17 mouse cellular contexts compared by ENCODE assay signal in the genomic region with DNA sequence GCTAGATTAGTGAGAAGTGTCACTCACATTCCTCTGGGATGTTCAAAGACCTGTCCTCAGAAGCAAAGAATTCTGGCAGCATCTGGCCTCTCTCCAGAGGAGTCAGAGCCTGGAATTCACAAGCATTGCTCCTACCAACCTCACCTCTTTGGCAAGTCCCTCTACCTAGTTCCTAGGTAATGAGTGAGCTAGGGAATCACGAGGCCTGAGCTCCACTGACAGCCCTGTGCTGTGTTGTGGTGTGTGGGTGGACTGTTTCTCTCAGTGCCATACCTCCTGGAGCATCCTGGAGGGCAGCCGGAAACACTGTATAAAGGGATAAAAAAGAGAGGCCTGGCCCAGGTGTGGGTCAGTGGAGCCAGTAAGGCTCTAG. TPM values are rescaled to one million over a fixed set of nuclear protein-coding genes. Genes with fewer than 3 reads are reported as not detected.
DNase-seq lines count a peak whose midpoint lies in the region; ATAC-seq and TF ChIP-seq lines count a peak whose summit lies in the region.
"Had no signal": no experiment of that assay in that cellular context is flagged by ENCODE, and none has a peak within 500 bp of the region (broad histone marks: within the 10 kb centered on the region; RNA-seq: fewer than 3 reads in every experiment).

No protein-coding gene starts in this region.

- ATAC-seq in frontal cortex, adult (ENCODE audit: low TSS enrichment) = peak; percentile 62
- ATAC-seq in liver, embryonic 16.5 days (ENCODE audit: low read depth) = no peak
- ATAC-seq: forebrain, embryonic 13.5 days; midbrain, embryonic 15.5 days had no signal

- WGBS in liver, embryonic 16.5 days (ENCODE audit: insufficient replicate concordance) = 72% methylated on average over 2 of the region's 2 CpGs

- no peaks in the 10 kb centered on the region for H3K36me3 ChIP-seq in liver, embryonic 16.5 days (ENCODE audit: control insufficient read depth, insufficient read depth)
- H3K36me3 ChIP-seq: heart, embryonic 15.5 days; hindbrain, embryonic 12.5 days; midbrain, embryonic 15.5 days; neural tube, embryonic 13.5 days had no signal

- no peak for DNase-seq in frontal cortex, postnatal 14 days (ENCODE audit: low spot score in 2 of 2)
- no peak for DNase-seq in left cerebral cortex, adult 2 months (ENCODE audit: extremely low spot score in 1 of 2, low spot score in 2 of 2)
- no peak for DNase-seq in left cerebral cortex, postnatal 10 days (ENCODE audit: extremely low spot score in 1 of 2, low spot score in 2 of 2)
- DNase-seq in kidney, postnatal 14 days = peak; percentile 60
- DNase-seq in c-Kit-positive CD71-positive TER-119-positive erythroid progenitor cells, embryonic 14.5 days (ENCODE audit: low spot score) = no peak
- DNase-seq: adrenal gland, adult 2 months; left cerebral cortex, postnatal 4 days; thymus, adult 18-20 months had no signal

- H3K9me3 ChIP-seq in liver, embryonic 16.5 days (replicated peaks; ENCODE audit: control insufficient read depth, low read length) = no peaks in the 10 kb centered on the region
- H3K9me3 ChIP-seq: forebrain, embryonic 13.5 days; G1E; heart, embryonic 15.5 days; hindbrain, embryonic 12.5 days; midbrain, embryonic 15.5 days; neural tube, embryonic 13.5 days had no signal

- H3K4me2 ChIP-seq in liver, embryonic 16.5 days (ENCODE audit: low read depth, low read length) = no peak overlapping the region
- H3K4me2 ChIP-seq: forebrain, embryonic 13.5 days; heart, embryonic 15.5 days; hindbrain, embryonic 12.5 days; lung, embryonic 14.5 days; midbrain, embryonic 15.5 days; neural tube, embryonic 13.5 days had no signal

- H3K9ac ChIP-seq in liver, embryonic 16.5 days (ENCODE audit: low read depth, low read length) = no peak overlapping the region
- H3K9ac ChIP-seq: forebrain, embryonic 13.5 days; heart, embryonic 15.5 days; hindbrain, embryonic 12.5 days; lung, embryonic 14.5 days; midbrain, embryonic 15.5 days; neural tube, embryonic 13.5 days had no signal

- H3K27ac ChIP-seq in left cerebral cortex, adult 2 months = peak overlapping the region; percentile 63
- peak overlapping the region; percentile 35 for H3K27ac ChIP-seq in liver, embryonic 16.5 days (ENCODE audit: low read length)
- H3K27ac ChIP-seq: forebrain, embryonic 13.5 days; heart, embryonic 15.5 days; hindbrain, embryonic 12.5 days; midbrain, embryonic 15.5 days; neural tube, embryonic 13.5 days had no signal

- H3K4me1 ChIP-seq in liver, embryonic 16.5 days (ENCODE audit: control insufficient read depth, low read depth, low read length) = peaks cover 38% of the 10 kb centered on the region

- no peaks in the 10 kb centered on the region for H3K27me3 ChIP-seq in liver, embryonic 16.5 days (ENCODE audit: control insufficient read depth, insufficient read depth, low read depth, low read length)
- H3K27me3 ChIP-seq: forebrain, embryonic 13.5 days; heart, embryonic 15.5 days; hindbrain, embryonic 12.5 days; midbrain, embryonic 15.5 days; neural tube, embryonic 13.5 days had no signal

- no peak overlapping the region for H3K4me3 ChIP-seq in left cerebral cortex, adult 2 months
- no peak overlapping the region for H3K4me3 ChIP-seq in liver, embryonic 16.5 days (ENCODE audit: low read depth, low read length)
- H3K4me3 ChIP-seq: forebrain, embryonic 13.5 days; heart, embryonic 15.5 days; hindbrain, embryonic 12.5 days; midbrain, embryonic 15.5 days; neural tube, embryonic 13.5 days had no signal

- TF ChIP-seq CTCF in left cerebral cortex, adult 2 months (IDR thresholded peaks at IDR 0.05) = no peak

- intact Hi-C loops in left cerebral cortex, adult 2 months (cut with DNase I) = no loop called here
- intact Hi-C loops in left cerebral cortex, postnatal 10 days (cut with DNase I) = no loop called here

RNA-seq across cellular contexts. Expression of a gene that starts 9.4 kb away (rescaled TPM):
- total RNA-seq in left cerebral cortex, adult 2 months (2021) = 10 to 100 TPM; 83.2 to 93.0 TPM
- 10 to 100 TPM; 67.6 to 68.9 TPM for total RNA-seq in left cerebral cortex, postnatal 10 days (2021)
- 71.2 and 77.1 TPM in 2 replicates for polyA plus RNA-seq in liver, embryonic 16.5 days (2015; fragmentation: Nextera tagmentation; extraction: Ambion mirVana)

RNA-seq across cellular contexts. Expression of a gene that starts 10.3 kb away (rescaled TPM):
- total RNA-seq in left cerebral cortex, adult 2 months (2021) = 10 to 100 TPM; 46.5 to 48.2 TPM
- total RNA-seq in left cerebral cortex, postnatal 10 days (2021) = 10 to 100 TPM; 34.3 to 40.3 TPM
- polyA plus RNA-seq in liver, embryonic 16.5 days (2015; fragmentation: Nextera tagmentation; extraction: Ambion mirVana) = 1.5 and 2.0 TPM in 2 replicates
